Mouse (Mus musculus): ENCODE data around the gene Noc2l.

The Noc2l gene

DNA sequence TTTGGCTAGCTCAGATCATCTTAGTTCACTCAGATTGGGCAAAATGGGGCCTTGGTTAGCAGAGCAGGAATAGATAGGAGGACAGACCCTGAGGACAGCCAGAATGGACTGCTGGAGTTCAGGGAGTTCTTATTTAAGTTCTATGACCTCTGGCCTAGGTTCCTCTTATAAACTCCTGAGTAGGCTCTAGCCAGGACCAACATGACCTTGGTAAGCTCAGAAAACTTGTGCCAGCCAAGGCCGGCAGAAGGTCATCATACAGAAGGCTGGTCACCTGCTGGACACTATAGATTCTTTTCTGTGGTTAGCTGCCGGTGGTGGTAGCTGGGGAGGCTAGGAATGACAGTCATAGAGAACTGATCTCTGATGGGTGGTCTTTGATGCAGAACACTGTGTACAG, 19.6 kb upstream of the Noc2l start:
- no peak for DNase-seq (ENCODE audit: low read depth)

- DNase-seq (ENCODE audit: low read depth): no peak
These were observed 18.7 kb upstream of the Noc2l start for GRCm38 (mm10) chr4:156217022-156217669.

GRCm38 (mm10) chr4:156217838-156218237, 18.0 kb upstream of the Noc2l start:
- DNase-seq (ENCODE audit: low read depth): no peak

DNA sequence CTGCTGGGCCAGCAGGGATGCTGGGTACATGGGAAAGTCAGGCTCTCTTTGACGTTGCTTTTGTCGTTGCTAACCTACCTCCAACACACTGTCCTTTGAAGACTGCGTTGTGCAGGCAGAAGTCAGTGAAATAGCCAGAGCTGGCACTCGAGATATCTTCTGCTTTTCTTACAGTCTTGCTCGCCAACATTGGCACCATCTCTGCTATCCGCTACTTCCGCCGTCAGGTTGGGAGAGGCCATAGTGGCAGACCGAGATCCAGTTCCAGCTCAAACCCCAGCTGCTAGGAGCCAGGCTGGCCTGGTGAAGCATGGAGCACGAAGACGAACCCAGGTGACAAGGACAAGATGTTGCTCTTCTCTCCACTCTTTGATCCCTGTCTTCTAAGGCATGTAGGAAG, 15.9 kb upstream of the Noc2l start:
- no peak for DNase-seq (ENCODE audit: low read depth)

GRCm38 (mm10) chr4:156224276-156224675, 11.5 kb upstream of the Noc2l start:
- no peak for DNase-seq (ENCODE audit: low read depth)

- no peak for DNase-seq (ENCODE audit: low read depth)
These were observed 7.9 kb upstream of the Noc2l start for GRCm38 (mm10) chr4:156227752-156228392.

DNA sequence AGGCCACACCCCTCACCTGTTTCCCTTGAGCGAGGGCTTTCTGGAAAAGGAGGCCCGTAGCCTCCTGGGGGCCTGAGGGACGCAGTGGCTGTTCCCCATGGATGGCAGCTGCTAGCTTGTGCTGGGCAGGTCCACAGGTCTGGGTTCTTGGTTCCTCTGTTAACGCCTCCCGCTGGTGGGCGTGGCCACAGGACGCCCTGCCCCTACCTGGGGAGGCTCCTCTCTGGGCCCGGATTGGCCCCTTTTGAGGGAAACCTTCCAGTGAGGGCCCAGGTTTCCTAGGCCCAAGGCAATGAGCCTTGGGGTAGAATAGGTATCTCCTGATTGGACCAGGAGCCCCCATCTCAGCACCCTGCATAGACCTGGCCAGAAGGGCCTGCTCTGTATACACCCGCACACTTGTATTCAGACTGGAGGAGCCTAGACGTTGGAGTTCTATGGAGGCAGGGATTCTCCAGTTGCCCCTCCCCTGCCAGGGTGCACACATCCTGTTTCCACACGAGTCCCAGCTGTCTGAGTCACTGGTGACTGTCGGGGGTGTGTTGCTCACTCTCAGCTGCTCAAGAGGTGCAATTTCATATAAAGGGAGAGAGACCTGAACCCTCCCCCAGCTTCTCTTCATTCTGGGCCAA, 7.3 kb upstream of the Noc2l start:
- no peak for DNase-seq (ENCODE audit: low read depth)

GRCm38 (mm10) chr4:156234021-156234501, 1.7 kb upstream of the Noc2l start:
- no peak for DNase-seq (ENCODE audit: low read depth)

GRCm38 (mm10) chr4:156234701-156235213, 1.1 kb upstream of the Noc2l start, which contains the start of gene Plekhn1:
Gene Plekhn1 (minus strand): TSS chr4:156234857.
- no peak for DNase-seq (ENCODE audit: low read depth)

GRCm38 (mm10) chr4:156235360-156235770, 445 bp upstream of the Noc2l start:
- DNase-seq (ENCODE audit: low read depth): no peak

- no peak for DNase-seq (ENCODE audit: low read depth)
These were observed 1.0 kb downstream of the Noc2l start for GRCm38 (mm10) chr4:156236651-156237447.

GRCm38 (mm10) chr4:156249567-156249966, 13.8 kb downstream of the Noc2l start:
- no peak for DNase-seq (ENCODE audit: low read depth)

DNA sequence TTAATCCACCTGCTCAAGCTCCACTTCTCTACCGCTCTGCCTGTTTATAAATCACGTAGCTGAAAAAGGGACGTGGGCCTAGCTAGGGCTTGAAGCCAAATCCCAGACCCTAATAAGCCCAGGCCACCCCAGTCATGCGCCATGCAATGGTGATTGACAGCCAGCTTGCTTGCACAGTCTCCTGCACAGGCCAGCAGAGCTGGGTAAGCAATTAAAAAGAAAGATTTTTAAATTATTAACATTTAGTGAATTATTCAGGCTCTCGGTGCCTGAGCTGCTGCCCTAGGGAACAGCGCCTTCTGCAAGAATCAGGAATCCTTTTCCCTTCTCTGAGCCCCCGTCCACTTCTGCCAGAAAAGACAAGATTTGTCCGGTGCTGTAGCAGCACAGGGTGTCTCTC, 15.3 kb downstream of the Noc2l start:
- DNase-seq (ENCODE audit: low read depth): no peak

GRCm38 (mm10) chr4:156252140-156252539, 16.3 kb downstream of the Noc2l start:
- no peak for DNase-seq (ENCODE audit: low read depth)

DNA sequence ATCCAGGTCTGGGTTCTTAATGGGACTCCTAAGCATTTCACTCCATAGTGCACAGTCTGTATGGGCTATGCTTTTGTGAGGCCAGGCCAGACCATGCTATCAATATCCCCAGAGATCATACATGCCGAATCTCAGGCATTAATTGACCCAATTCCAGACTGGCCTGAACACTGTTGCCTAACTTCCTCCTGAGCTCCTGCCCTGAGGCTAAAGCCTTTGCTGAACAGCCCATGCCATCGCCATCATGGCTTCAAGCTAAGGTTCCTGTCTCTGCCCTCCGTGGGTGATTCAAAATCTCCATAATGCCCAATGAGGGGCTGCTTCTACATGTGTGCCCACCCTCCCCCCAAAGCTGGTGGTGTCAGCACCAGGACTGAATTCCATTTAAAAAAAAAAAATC, 16.8 kb downstream of the Noc2l start:
- DNase-seq (ENCODE audit: low read depth): no peak

DNA sequence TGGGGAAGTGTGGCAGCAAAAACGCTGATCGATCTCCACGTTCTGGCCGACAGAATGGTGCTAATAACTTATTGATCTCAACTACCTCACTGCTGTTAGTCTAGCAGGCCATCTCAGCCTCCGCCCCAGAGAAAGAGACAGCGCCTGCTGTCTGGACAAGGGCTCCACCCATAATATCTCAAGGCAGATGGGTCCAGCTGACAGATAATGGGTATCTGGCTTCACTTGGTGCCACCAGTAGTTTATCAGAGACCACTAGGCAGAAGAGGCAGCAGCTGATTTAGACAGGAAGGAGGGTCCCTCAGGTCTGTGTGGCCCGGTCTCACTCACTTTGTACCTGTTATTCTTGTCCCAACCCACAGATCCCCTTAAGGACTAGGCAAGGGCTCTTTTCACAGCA, 17.2 kb downstream of the Noc2l start:
- DNase-seq (ENCODE audit: low read depth): no peak

DNA sequence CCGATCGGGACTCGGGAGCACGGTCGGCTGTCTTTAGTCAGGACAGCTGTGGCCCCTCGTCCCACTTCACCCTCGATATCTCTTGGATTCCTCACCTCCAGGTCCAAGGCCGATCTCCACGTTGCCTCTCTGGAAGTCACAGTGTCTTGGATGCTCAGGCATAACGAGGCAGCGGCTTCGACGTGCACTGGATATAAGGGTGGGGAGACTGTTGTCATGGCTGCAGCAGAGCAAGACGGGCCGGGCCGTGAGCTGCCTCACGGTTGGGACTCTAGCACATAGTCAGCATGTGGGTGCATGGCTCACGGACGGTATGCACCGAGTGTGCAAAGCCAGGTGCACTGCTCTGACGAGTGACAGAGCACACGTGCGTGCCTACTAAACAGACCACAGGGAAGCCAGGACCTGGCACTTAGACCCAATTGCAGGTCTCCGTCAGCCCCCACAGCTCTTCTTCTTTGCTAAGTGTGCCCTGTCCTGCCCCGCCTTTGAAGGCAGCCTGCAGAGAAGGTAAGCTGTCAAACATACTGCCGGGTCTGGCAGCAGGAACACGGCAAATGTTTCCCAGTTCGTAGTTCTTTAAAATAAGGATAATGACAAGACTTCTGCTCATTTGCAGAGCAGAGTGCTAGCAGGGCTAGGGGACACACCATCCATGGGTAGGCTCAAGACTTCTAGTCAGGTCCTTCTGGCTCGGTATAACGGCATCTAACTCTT, 18.7 kb downstream of the Noc2l start:
- no peak for DNase-seq (ENCODE audit: low read depth)

DNA sequence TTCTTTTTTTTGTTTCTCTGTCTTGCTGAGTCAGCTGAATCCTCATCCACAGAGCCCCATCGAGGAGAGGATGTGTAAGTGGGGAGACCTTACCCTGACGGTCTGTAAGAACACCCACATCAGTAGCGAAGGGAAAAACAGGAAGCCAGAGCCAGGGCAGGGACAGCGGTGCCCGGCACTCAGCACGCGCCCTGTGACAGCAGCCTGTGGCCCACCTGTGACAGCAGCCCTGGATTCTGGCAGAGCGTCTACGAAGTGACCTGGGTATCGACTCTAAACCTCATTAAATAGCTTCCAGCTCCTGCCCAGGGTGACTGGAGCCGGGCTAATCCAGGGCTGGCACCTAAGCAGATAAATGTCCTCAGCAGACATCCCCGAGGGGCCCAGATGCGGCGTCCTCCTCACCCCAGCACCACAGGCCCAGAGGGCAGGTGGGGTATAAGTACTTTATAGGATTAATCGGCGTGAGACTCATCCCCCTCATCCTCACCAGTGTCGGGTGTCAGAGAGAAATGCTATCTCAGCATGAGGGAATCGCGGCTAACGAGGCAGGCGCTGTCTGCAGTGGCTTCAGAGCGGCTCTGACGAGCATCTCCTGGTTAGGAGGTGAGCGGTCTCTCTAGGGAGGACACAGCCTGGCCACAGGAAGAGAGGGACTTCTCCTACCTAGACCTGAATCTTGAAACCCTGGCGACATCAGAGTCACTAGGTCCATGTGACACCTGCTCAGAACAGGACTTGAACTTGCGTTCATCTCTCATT, 19.4 kb downstream of the Noc2l start, which contains the start of gene Samd11:
TSS of gene Samd11 (minus strand) at position 580 of the 762 bp plus-strand sequence.
- no peak for DNase-seq (ENCODE audit: low read depth)

Data from c-Kit-positive CD71-negative TER-119-negative erythroid progenitor cells, embryonic 14.5 days (primary cell).